Mouse (Mus musculus) intestine, embryonic 16.5 days (tissue): Measurements from ENCODE around the gene Synm. TPM values are rescaled to one million over a fixed set of nuclear protein-coding genes. Genes with fewer than 3 reads are reported as not detected.

Experiments
- ATAC-seq: fragments of 200-750 bp; cut with Nextera tagmentation; 2 replicates; pipeline ENCODE4 v1.8.0; 2017; ENCODE audit warnings: moderate TSS enrichment, moderate library complexity
- H3K27ac ChIP-seq: fragments of 300-500 bp; sonication (generic); 2 replicates; pipeline ENCODE4 v1.5.1; 2014; ENCODE audit warnings: mild to moderate bottlenecking, low read length
- H3K27me3 ChIP-seq: fragments of 300-500 bp; sonication (generic); replicated peaks from 2 replicates; pipeline ENCODE4 v1.6.1; 2014; ENCODE audit warnings: low read length, control low read depth, mixed read lengths; ENCODE audit not compliant: control insufficient read depth, insufficient read depth
- H3K36me3 ChIP-seq: fragments of 300-500 bp; sonication (generic); 2 replicates; pipeline ENCODE4 v1.6.1; 2014; ENCODE audit warnings: low read length, control low read depth; ENCODE audit not compliant: control insufficient read depth, insufficient read depth
- H3K4me1 ChIP-seq: fragments of 300-500 bp; sonication (generic); 2 replicates; pipeline ENCODE4 v1.6.1; 2014; ENCODE audit warnings: low read length, control low read depth, mixed read lengths; ENCODE audit not compliant: control insufficient read depth, insufficient read depth
- H3K4me2 ChIP-seq: fragments of 300-500 bp; sonication (generic); 2 replicates; pipeline ENCODE4 v1.6.1; 2014; ENCODE audit warnings: low read depth, low read length, control low read depth
- H3K4me3 ChIP-seq: fragments of 300-500 bp; sonication (generic); 2 replicates; pipeline ENCODE4 v1.5.1; 2014; ENCODE audit warnings: mild to moderate bottlenecking, low read length
- H3K9ac ChIP-seq: fragments of 300-500 bp; sonication (generic); 2 replicates; pipeline ENCODE4 v1.6.1; 2014; ENCODE audit warnings: low read depth, low read length
- H3K9me3 ChIP-seq: fragments of 300-500 bp; sonication (generic); 2 replicates; pipeline ENCODE4 v1.6.1; 2016; ENCODE audit warnings: low read length, control low read depth; ENCODE audit not compliant: control insufficient read depth
- WGBS: fragments of 180-500 bp; shearing (Covaris S2); extraction: QIAGEN DNeasy Blood & Tissue Kit; methylation state at CpG from one replicate; pipeline ENCODE4 v1.1.7; 2014; 5-methylcytosine and 5-hydroxymethylcytosine counted together
- polyA plus RNA-seq: library from polyadenylated mRNA; unstranded; fragments of >200 nt; fragmentation: Nextera tagmentation; extraction: Ambion mirVana; gene quantifications from 2 replicates; pipeline ENCODE4 v1.2.1, GENCODE M21; 2015

Synm gene
- polyA plus RNA-seq, 1 experiment from 2014 or later = 4.5 TPM

- WGBS = 76% methylated on average over 4 of the region's 4 CpGs
- Histone ChIP-seq H3K27me3 (no peaks in the 10 kb centered on the region), H3K4me3 (no peak overlapping the region), H3K36me3 (no peaks in the 10 kb centered on the region; the same call in 1 of the 2 replicates), H3K9me3 (no peaks in the 10 kb centered on the region), H3K4me2 (no peak overlapping the region), H3K4me1 (peaks cover 3% of the 10 kb centered on the region; the same call in 1 of the 2 replicates), H3K27ac (no peak overlapping the region), H3K9ac (no peak overlapping the region)
- no peak for ATAC-seq
Observed at GRCm38 (mm10) chr7:67732276-67732675, 27.3 kb downstream of the Synm start.

- 50% methylated on average over 5 of the region's 5 CpGs for WGBS
- Histone ChIP-seq H3K27ac (no peak overlapping the region), H3K27me3 (no peaks in the 10 kb centered on the region), H3K4me2 (no peak overlapping the region), H3K36me3 (no peaks in the 10 kb centered on the region; the same call in 1 of the 2 replicates), H3K4me1 (peaks cover 3% of the 10 kb centered on the region; the same call in 1 of the 2 replicates), H3K4me3 (no peak overlapping the region), H3K9me3 (no peaks in the 10 kb centered on the region), H3K9ac (no peak overlapping the region)
- ATAC-seq = no peak
Observed at GRCm38 (mm10) chr7:67730431-67731110, 29.0 kb downstream of the Synm start.

- no peak overlapping the region for H3K4me3 ChIP-seq
- H3K4me1 ChIP-seq = peaks cover 3% of the 10 kb centered on the region; the same call in 1 of the 2 replicates
- H3K36me3 ChIP-seq = no peaks in the 10 kb centered on the region; the same call in 1 of the 2 replicates
- H3K4me2 ChIP-seq = no peak overlapping the region
- H3K9me3 ChIP-seq = no peaks in the 10 kb centered on the region
- ATAC-seq = no peak
- H3K9ac ChIP-seq = no peak overlapping the region
- H3K27me3 ChIP-seq = no peaks in the 10 kb centered on the region
- 91% methylated on average over 4 of the region's 4 CpGs for WGBS
- H3K27ac ChIP-seq = no peak overlapping the region
Observed at GRCm38 (mm10) chr7:67728809-67729208, 30.7 kb downstream of the Synm start.

GRCm38 (mm10) chr7:67728203-67728602 lies 31.3 kb downstream of the Synm start:
- WGBS = 88% methylated on average over 4 of the region's 4 CpGs
- no peaks in the 10 kb centered on the region; the same call in 1 of the 2 replicates for H3K36me3 ChIP-seq

GRCm38 (mm10) chr7:67725016-67725415 lies 34.5 kb downstream of the Synm start:
- no peaks in the 10 kb centered on the region; the same call in 1 of the 2 replicates for H3K36me3 ChIP-seq
- no peak overlapping the region for H3K4me2 ChIP-seq
- H3K27me3 ChIP-seq = no peaks in the 10 kb centered on the region
- ATAC-seq = no peak
- 73% methylated on average over 9 of the region's 9 CpGs for WGBS
- no peaks in the 10 kb centered on the region for H3K9me3 ChIP-seq
- H3K4me1 ChIP-seq = no peaks in the 10 kb centered on the region
- H3K4me3 ChIP-seq = no peak overlapping the region
- no peak overlapping the region for H3K27ac ChIP-seq
- H3K9ac ChIP-seq = no peak overlapping the region

More at GRCm38 (mm10) chr7:67728203-67728602, 31.3 kb downstream of the Synm start:
- no peak overlapping the region for H3K27ac ChIP-seq
- H3K4me3 ChIP-seq = no peak overlapping the region
- peaks cover 3% of the 10 kb centered on the region; the same call in 1 of the 2 replicates for H3K4me1 ChIP-seq
- H3K9ac ChIP-seq = no peak overlapping the region
- no peak overlapping the region for H3K4me2 ChIP-seq
- no peaks in the 10 kb centered on the region for H3K27me3 ChIP-seq
- no peak for ATAC-seq
- H3K9me3 ChIP-seq = no peaks in the 10 kb centered on the region

- H3K4me2 ChIP-seq = no peak overlapping the region
- H3K9ac ChIP-seq = no peak overlapping the region
- no peak overlapping the region for H3K4me3 ChIP-seq
- WGBS = 73% methylated on average over 4 of the region's 4 CpGs
- no peaks in the 10 kb centered on the region; the same call in 1 of the 2 replicates for H3K36me3 ChIP-seq
- ATAC-seq = no peak
- H3K4me1 ChIP-seq = no peaks in the 10 kb centered on the region
- H3K27me3 ChIP-seq = no peaks in the 10 kb centered on the region
- no peaks in the 10 kb centered on the region for H3K9me3 ChIP-seq
- no peak overlapping the region for H3K27ac ChIP-seq
Observed at GRCm38 (mm10) chr7:67724536-67724935, 35.0 kb downstream of the Synm start.

- 56% methylated on average over 2 of the region's 2 CpGs for WGBS
- ATAC-seq = no peak
Observed at GRCm38 (mm10) chr7:67722163-67722562, 37.4 kb downstream of the Synm start.

GRCm38 (mm10) chr7:67718804-67719203 lies 40.7 kb downstream of the Synm start:
- Histone ChIP-seq H3K27me3 (no peaks in the 10 kb centered on the region), H3K9me3 (no peaks in the 10 kb centered on the region), H3K4me2 (no peak overlapping the region), H3K36me3 (no peaks in the 10 kb centered on the region), H3K4me1 (peaks cover 2% of the 10 kb centered on the region; the same call in 1 of the 2 replicates), H3K9ac (no peak overlapping the region), H3K4me3 (no peak overlapping the region), H3K27ac (no peak overlapping the region)
- 61% methylated on average over 8 of the region's 8 CpGs for WGBS
- ATAC-seq = no peak

More at GRCm38 (mm10) chr7:67722163-67722562, 37.4 kb downstream of the Synm start:
- H3K27ac ChIP-seq = no peak overlapping the region
- no peaks in the 10 kb centered on the region for H3K4me1 ChIP-seq
- H3K36me3 ChIP-seq = no peaks in the 10 kb centered on the region
- no peak overlapping the region for H3K4me3 ChIP-seq
- no peak overlapping the region for H3K4me2 ChIP-seq
- no peaks in the 10 kb centered on the region for H3K9me3 ChIP-seq
- no peak overlapping the region for H3K9ac ChIP-seq
- H3K27me3 ChIP-seq = no peaks in the 10 kb centered on the region

- no peak overlapping the region for H3K9ac ChIP-seq
- no peak overlapping the region for H3K4me2 ChIP-seq
- peaks cover 2% of the 10 kb centered on the region; the same call in 1 of the 2 replicates for H3K36me3 ChIP-seq
- H3K27ac ChIP-seq = no peak overlapping the region
- H3K4me3 ChIP-seq = no peak overlapping the region
- peaks cover 3% of the 10 kb centered on the region; the same call in 1 of the 2 replicates for H3K9me3 ChIP-seq
- ATAC-seq = no peak
- peaks cover 2% of the 10 kb centered on the region; the same call in 1 of the 2 replicates for H3K4me1 ChIP-seq
- no peaks in the 10 kb centered on the region for H3K27me3 ChIP-seq
- WGBS = 92% methylated on average over 3 of the region's 3 CpGs
Observed at GRCm38 (mm10) chr7:67717520-67717919, 42.0 kb downstream of the Synm start.
